Mouse (Mus musculus) heart, embryonic 11.5 days (tissue): Measurements from ENCODE around the gene Chil1. TPM values are rescaled to one million over a fixed set of nuclear protein-coding genes. Genes with fewer than 3 reads are reported as not detected.

Source experiments
- polyA plus RNA-seq: library from polyadenylated mRNA; unstranded; fragments of >200 nt; fragmentation: Nextera tagmentation; extraction: Ambion mirVana; gene quantifications from 2 replicates; pipeline ENCODE4 v1.2.1, GENCODE M21; 2014

Chil1 gene
- polyA plus RNA-seq, 1 experiment from 2014 or later = 1.9 TPM

Other genes with a start within 250 kb of the Chil1 start
- 10.6 and 13.4 TPM in 2 replicates for gene Fmod, start 144.9 kb upstream of the Chil1 start, polyA plus RNA-seq
- 31.7 and 35.6 TPM in 2 replicates for gene Btg2, start 103.1 kb upstream of the Chil1 start, polyA plus RNA-seq
- 1.7 and 1.9 TPM in 2 replicates for gene Chit1, start 70.9 kb upstream of the Chil1 start, polyA plus RNA-seq
- 1.0 and 1.2 TPM in 2 replicates for gene Mybph, start 11.3 kb downstream of the Chil1 start, polyA plus RNA-seq
- gene Adora1, start 53.3 kb downstream of the Chil1 start, polyA plus RNA-seq = 4.4 and 6.7 TPM in 2 replicates
- gene Myog, start 107.8 kb downstream of the Chil1 start, polyA plus RNA-seq = 3.7 and 4.2 TPM in 2 replicates
- gene Ppfia4, start 150.8 kb downstream of the Chil1 start, polyA plus RNA-seq = 9.4 and 9.7 TPM in 2 replicates
- 75.1 and 78.8 TPM in 2 replicates for gene Tmem183a, start 179.8 kb downstream of the Chil1 start, polyA plus RNA-seq
- gene 4933406M09Rik, start 203.8 kb downstream of the Chil1 start, polyA plus RNA-seq = not detected in 2 replicates
- 35.2 and 36.9 TPM in 2 replicates for gene Cyb5r1, start 223.4 kb downstream of the Chil1 start, polyA plus RNA-seq
- gene Adipor1, start 233.2 kb downstream of the Chil1 start, polyA plus RNA-seq = 129 and 130 TPM in 2 replicates